Mouse (Mus musculus): ENCODE results near the gene Etfb. TPM values are rescaled to one million over a fixed set of nuclear protein-coding genes. Genes with fewer than 3 reads are reported as not detected.

Gene Etfb
- total RNA-seq, 2 experiments from 2014 or later, result 310 to 323 TPM

GRCm38 (mm10) chr7:43448246-43448645 is 4.4 kb downstream of the Etfb start:
- DNase-seq, result no peak

DNA sequence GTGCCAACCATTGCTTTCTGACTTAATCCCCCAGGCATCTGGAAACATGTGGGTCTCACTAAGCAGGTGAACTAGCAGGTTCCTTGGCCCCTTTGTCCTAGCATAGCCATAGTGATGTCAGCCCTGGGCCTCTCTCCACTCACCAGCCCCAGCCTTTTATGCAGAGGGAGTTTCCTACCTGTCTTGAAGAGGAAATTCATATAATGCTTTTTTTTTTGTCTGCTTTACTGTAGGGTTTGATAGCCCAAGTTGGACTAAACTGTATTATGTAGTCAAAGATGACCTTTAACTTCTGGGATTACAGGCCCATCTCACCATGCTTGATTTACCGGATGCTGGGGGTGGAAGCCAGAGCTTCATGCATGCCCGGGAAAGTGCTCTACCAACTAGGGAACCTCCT is 5.9 kb downstream of the Etfb start:
- no peak for DNase-seq

GRCm38 (mm10) chr7:43451726-43452125 is 7.8 kb downstream of the Etfb start:
- DNase-seq, result no peak

GRCm38 (mm10) chr7:43452609-43453008 is 8.7 kb downstream of the Etfb start:
- DNase-seq, result no peak

DNA sequence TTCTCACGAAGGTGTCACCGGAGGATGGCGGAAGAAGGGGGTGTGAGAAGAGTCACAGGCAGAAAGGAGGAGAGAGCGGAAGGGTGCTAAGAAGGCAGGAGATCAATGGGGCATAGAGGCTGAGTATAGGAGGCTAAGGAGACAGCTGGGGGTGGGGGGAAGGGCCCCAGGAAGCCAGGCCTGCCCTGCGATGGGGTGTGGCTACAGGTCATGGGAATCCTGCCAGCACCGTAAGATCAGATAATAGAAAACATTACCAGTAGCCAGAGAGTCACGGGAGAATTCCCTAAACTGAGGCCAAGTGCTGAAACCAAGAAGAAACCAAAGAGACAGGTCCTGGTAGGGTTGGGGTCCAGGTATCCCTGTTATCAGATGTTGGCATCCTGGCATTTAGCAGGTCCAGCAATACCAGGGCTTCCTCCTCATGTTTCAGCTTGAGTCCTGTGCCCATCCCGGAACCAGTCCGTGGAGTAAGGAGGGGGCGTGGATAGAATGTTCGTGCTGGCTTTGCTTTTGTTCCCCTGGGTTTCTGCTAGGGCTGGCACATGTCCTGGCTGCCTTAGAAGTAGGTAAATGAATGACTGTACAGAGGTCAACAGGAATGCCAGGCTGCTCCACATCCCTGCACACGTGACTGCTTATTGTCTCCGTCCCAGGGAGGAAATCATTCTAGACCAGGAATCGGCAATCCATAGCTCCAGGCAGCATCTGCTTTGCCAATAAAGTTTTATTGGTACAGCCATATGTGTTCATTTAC is 9.9 kb downstream of the Etfb start:
- no peak for DNase-seq

DNA sequence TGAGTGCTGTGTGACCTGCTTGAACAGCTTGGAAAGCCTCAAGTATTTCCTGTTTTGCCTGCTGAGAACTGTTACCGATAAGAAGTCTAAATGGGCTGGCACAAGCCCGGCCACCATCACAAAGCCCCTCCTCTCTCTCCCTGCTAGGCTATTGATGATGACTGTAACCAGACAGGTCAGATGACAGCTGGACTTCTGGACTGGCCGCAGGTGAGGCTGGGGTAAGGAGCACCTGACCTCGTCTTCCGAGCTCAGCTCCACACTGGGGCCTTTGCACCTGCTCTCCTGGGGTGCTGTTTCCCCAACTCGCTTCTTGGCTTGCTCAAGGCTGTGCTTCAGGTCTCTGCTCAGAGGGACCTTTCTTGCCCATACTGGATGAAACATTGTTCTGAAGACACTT is 10.5 kb downstream of the Etfb start:
- no peak for DNase-seq

- no peak for DNase-seq
Measured at GRCm38 (mm10) chr7:43462851-43463250, 19.0 kb downstream of the Etfb start, which contains the start of gene Vsig10l. TSS of gene Vsig10l (plus strand) at chr7:43463151.

GRCm38 (mm10) chr7:43463976-43464375 is 20.1 kb downstream of the Etfb start:
- no peak for DNase-seq

GRCm38 (mm10) chr7:43464864-43465343 is 21.0 kb downstream of the Etfb start:
- no peak for DNase-seq

- peak; percentile 80 for DNase-seq
Measured at GRCm38 (mm10) chr7:43465344-43466098, 21.6 kb downstream of the Etfb start.

GRCm38 (mm10) chr7:43466099-43466694 is 22.3 kb downstream of the Etfb start:
- peak; percentile 70 for DNase-seq

- DNase-seq, result no peak
Measured at GRCm38 (mm10) chr7:43470373-43470772, 26.5 kb downstream of the Etfb start.

DNA sequence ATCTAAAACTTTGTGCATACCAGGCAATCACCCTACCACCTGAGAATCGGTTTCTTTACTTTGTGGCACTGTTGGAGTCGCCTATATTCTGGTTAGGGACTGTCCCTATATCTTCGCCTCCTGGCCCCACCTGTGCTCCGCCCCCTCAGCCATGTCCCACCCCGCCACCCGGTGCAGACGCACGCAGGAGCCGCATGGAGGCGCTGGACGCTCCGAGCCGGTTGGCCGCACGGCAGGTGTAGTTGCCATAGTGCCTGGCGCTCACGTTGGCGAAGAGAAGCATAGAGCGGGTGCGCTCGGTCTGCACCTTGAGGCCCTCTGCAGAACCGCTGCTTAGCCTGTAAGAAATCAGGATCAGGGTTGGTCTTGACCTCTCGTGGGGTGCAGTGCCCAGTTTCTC is 31.8 kb downstream of the Etfb start:
- no peak for DNase-seq

DNA sequence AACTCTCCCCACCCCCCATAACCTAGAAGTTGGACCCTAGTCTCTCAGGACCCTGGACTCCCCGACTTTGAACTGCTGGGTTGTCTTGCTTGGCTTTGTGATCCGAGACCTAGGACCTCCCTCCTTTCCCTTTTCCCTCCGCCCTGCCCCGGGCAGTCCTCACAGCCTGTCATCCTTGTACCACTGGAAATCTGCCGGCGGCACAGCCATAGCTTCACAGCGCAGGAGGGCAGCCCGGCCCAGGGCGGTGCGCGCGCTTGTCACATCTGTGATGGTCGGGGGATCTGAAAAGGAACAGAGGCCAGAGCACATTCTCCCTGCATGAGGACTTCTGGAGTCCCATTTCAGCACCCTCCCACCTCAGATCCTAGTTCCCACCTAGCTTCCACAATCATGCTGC is 32.5 kb downstream of the Etfb start:
- no peak for DNase-seq

DNA sequence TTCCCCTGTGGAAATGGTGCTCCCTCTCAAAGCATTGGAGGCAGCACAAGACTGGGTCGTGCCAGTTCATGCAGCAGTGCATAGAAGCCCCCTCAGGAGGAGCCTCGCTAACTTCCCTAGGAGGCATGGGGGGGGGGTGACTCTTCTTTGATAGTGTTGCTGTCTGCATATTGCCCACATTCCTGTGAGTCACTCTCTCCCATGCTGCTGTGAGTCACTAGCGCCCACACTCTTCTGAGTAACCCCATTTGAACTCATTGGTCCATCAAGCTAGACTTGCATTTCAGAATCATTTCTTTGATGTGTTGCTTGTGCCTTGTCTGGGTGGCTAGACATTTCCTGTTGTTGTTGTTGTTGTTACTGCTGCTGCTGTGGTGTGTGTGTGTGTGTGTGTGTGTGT is 37.3 kb downstream of the Etfb start:
- DNase-seq, result no peak

DNA sequence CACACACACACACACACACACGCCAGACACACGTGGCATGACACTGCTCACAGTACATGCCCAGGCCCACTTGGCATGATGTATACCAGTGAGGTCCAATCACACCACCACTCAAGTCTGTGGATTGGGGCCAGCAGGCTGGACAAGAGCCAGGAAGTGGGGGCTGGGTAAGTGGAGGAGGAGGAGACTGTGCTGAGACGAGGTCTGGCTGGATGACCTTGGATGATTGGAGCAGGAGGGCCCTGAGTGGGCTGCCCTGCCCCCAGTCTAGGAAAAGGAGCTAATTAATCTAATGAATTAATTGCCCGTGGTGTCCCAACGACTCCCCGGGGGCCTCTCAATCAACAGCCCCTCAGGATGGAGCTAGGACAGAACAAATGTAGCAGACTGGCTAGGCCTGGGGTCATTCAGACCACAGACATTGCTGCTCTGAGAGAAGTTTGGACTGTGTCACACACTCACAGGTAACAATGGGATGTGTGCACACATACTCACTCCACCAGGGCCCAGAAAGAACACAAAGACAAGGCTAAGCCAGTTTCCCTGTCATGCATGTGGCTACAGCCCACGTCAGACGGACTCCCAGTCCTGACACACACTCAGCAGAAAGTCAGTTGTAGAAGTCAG is 38.3 kb downstream of the Etfb start:
- no peak for DNase-seq

DNA sequence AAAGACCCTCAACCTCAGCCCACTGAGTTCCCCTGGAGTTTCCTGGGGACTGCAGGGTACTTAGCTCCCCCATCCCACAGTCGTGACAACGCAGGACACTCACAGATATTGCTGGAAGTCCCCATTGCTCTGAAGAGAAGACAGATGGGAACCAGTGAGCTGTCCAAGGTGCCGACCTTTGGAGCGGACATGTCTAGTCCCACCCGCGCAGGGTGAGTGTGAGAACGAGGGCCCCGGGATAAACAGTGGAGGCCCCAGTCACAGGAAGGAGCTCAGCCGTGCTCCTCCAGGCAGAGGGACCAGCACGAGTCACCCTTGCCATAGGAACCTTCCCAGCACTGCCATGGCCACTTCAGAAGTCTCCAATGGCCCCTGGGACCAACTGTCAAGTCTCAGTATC is 39.4 kb downstream of the Etfb start:
- no peak for DNase-seq

GRCm38 (mm10) chr7:43488646-43489045 is 44.8 kb downstream of the Etfb start:
- DNase-seq, result no peak

DNA sequence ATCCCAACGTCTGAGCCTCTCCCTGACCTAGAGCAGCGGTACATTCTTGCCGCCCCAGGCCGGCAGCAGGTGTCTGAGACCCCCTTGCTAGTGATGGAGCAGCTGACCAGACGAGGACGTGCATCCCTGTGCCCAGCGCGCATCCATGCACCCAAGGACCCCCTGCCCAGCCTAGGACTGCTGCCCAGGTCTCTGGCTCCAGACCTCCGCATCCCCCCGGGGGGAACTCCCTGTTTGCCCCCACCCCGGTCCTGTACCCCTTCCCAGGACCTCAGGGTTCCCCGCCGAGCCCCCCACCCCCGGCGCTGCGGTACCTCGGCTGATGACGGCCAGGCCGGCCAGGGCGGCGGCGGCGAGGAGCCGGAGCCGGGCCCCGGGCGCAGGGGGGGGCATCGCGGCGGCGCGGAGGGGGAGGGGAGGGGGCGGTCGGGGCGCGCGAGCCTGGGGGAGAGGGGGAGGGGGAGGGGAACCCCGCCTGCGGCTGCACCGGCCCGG is 45.8 kb downstream of the Etfb start, which contains the start of gene Iglon5:
TSS of gene Iglon5 (minus strand) at position 445 of the 495 bp plus-strand sequence.
- no peak for DNase-seq

- peak; percentile 27 for DNase-seq
Measured at GRCm38 (mm10) chr7:43490182-43490584, 46.3 kb downstream of the Etfb start.

DNA sequence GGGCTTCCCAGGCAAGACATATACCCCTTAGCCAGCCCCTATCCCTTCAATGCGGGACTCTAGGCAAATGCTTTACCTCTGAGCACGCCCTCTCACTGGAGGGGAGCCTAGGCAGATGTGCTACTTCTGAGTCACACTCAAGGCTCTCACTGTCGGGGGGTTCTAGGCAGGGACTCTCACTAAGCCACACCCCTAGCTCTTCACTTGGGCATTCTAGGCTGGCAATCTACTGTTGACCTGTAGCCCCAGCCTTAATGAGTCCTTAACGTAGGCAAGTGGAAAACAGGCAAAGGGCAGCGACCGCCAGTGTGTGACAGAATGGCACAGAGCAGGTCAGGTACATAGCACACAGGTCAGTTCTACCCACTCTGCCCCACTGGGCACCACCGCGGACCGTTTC is 47.0 kb downstream of the Etfb start:
- no peak for DNase-seq

GRCm38 (mm10) chr7:43495343-43496021 is 51.6 kb downstream of the Etfb start:
- DNase-seq, result no peak

All from gastrocnemius, postnatal 25 days (tissue).